Mouse (Mus musculus) megakaryocyte, embryonic 14.5 days (primary cell): ENCODE results near the gene Gzmm. TPM values are rescaled to one million over a fixed set of nuclear protein-coding genes. Genes with fewer than 3 reads are reported as not detected.
"Not testable (repeated sequence)": the region's sequence is repeated elsewhere in the genome, so short reads cannot be mapped to it uniquely, and the experiment has no call there.

Source experiments
- H3K27me3 ChIP-seq: replicated peaks from 2 replicates; pipeline ENCODE3; 2012; ENCODE audit warnings: inconsistent platforms
- H3K36me3 ChIP-seq: replicated peaks from 2 replicates; pipeline ENCODE3; 2012; ENCODE audit warnings: low read length, inconsistent platforms, mixed read lengths
- H3K4me1 ChIP-seq: 2 replicates; pipeline ENCODE4 v1.6.1; 2012; ENCODE audit warnings: inconsistent platforms
- H3K4me3 ChIP-seq: replicated peaks from 2 replicates; pipeline ENCODE3; 2012; ENCODE audit warnings: moderate library complexity, mild to moderate bottlenecking, inconsistent platforms
- H3K9me3 ChIP-seq: 2 replicates; pipeline ENCODE4 v1.6.1; 2012; ENCODE audit warnings: inconsistent platforms
- FLI1 ChIP-seq: IDR thresholded peaks from 2 replicates; pipeline ENCODE4 v1.6.1; 2012; ENCODE audit warnings: low read length, inconsistent platforms, mixed read lengths
- GATA1 ChIP-seq: IDR thresholded peaks from 3 replicates; pipeline ENCODE4 v1.6.1; 2012; ENCODE audit warnings: mixed read lengths, low read length, inconsistent platforms, borderline replicate concordance
- polyA plus RNA-seq: library from polyadenylated mRNA; stranded (reverse); fragments of >175 nt; gene quantifications from 2 replicates; pipeline ENCODE4 v1.2.3, GENCODE M21; 2012; ENCODE audit warnings: low replicate concordance; ENCODE audit not compliant: insufficient read depth

Gene Gzmm
- polyA plus RNA-seq, 1 experiment, result 2.2 TPM

DNA sequence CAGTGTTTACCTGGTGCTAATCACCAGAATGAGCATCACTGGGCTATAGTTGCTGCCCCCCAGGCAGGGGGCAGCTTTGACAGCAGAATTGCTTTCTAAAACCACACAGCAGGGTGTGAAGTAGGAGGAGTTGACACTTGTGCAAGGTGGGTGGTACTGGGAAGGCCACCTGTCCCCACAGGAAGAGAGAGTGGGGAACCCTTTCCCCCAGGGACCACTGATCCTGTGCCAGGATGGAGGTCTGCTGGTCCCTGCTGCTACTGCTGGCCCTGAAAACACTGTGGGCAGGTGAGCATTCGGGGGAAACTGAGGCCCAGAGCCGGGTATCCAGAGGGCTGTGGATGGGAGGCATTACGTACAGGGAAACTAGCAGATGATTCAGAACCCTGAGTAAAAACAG lies 358 bp downstream of the Gzmm start:
- H3K27me3 ChIP-seq, result no peaks in the 10 kb centered on the region
- H3K9me3 ChIP-seq, result peaks cover 10% of the 10 kb centered on the region
- H3K4me1 ChIP-seq, result peaks cover 52% of the 10 kb centered on the region
- H3K36me3 ChIP-seq, result peaks cover 66% of the 10 kb centered on the region
- no peak overlapping the region for H3K4me3 ChIP-seq
- TF ChIP-seq FLI1 (no peak), GATA1 (no peak)

DNA sequence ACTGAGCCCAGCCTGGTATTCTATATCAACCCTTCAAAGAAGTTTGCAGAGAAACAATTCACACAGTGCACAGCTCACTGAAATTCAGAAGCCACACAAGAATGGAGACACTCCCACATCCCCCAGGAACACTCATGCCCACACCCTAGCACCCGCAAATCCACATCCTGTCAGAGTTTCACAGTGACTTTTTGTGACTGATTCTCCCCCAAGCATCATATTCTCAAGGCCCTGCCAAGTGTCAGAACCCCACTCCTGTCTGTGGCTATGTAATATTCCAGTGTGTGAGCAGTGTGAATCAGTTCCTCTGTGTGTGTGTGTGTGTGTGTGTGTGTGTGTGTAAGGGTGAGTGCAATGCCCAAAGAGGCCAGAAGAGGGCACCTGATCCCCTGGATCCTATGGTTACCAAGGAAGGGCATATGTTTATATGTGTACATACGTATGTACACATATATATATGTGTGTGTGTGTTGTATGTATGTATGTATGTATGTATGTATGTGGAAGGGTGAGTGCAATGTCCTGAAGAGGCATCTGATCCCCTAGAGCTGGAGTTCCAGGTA lies 3.2 kb downstream of the Gzmm start:
- no peak for TF ChIP-seq GATA1
- no peak for TF ChIP-seq FLI1

DNA sequence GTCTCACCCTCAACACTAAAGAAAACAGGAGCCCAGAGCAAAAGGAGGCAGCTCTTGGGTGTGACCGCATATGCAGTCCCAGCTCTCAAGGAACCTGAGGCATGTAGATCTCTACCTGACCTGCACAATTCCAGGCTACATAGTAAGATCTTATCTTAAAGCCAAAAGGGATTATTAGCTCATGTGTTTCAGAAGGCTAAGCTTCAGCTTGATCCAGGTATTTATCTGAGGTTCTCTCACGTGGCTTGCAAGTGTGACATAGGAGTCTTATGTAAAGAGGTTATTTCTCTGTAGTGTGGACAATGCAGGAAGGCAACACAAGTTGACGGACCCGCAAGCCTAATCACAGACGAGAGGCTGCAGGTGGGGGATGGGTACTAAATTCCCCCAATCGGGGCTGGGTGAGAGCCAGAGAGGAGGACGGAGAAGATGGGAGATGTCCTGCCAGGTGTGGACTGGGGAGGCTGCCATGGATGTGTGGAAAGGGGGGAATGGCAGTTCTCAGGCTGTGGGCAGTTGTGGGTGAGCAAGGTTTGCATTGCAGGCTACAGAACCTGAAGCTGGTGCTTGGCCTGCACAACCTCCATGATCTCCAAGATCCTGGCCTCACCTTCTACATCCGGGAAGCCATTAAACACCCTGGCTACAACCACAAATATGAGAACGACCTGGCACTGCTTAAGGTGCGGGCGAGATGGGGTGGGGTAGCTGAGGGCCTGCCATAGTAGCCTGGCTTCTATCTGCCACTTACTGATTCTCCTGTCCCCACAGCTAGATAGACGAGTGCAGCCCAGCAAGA lies 5.0 kb downstream of the Gzmm start:
- Histone ChIP-seq H3K4me3 (no peak overlapping the region), H3K36me3 (peaks cover 20% of the 10 kb centered on the region), H3K4me1 (peaks cover 36% of the 10 kb centered on the region), H3K27me3 (peaks cover 11% of the 10 kb centered on the region), H3K9me3 (peaks cover 10% of the 10 kb centered on the region)
- TF ChIP-seq FLI1 (no peak), GATA1 (no peak)

More for the DNA sequence above, 3.2 kb downstream of the Gzmm start:
- Histone ChIP-seq H3K9me3 (peaks cover 10% of the 10 kb centered on the region), H3K27me3 (peaks cover 6% of the 10 kb centered on the region), H3K4me3 (no peak overlapping the region), H3K36me3 (peaks cover 37% of the 10 kb centered on the region), H3K4me1 (peaks cover 45% of the 10 kb centered on the region)

DNA sequence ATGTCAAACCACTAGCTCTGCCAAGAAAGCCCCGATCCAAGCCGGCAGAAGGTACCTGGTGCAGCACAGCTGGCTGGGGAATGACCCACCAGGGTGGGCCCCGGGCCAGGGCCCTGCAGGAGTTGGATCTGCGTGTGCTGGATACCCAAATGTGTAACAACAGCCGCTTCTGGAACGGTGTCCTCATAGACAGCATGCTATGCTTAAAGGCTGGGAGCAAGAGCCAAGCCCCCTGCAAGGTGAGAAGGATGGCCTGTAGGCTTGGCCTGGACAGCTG lies 5.5 kb downstream of the Gzmm start:
- peaks cover 14% of the 10 kb centered on the region for H3K36me3 ChIP-seq
- peaks cover 11% of the 10 kb centered on the region for H3K27me3 ChIP-seq
- H3K4me1 ChIP-seq, result peaks cover 30% of the 10 kb centered on the region
- peaks cover 10% of the 10 kb centered on the region for H3K9me3 ChIP-seq
- no peak overlapping the region for H3K4me3 ChIP-seq
- TF ChIP-seq GATA1 (no peak), FLI1 (no peak)

DNA sequence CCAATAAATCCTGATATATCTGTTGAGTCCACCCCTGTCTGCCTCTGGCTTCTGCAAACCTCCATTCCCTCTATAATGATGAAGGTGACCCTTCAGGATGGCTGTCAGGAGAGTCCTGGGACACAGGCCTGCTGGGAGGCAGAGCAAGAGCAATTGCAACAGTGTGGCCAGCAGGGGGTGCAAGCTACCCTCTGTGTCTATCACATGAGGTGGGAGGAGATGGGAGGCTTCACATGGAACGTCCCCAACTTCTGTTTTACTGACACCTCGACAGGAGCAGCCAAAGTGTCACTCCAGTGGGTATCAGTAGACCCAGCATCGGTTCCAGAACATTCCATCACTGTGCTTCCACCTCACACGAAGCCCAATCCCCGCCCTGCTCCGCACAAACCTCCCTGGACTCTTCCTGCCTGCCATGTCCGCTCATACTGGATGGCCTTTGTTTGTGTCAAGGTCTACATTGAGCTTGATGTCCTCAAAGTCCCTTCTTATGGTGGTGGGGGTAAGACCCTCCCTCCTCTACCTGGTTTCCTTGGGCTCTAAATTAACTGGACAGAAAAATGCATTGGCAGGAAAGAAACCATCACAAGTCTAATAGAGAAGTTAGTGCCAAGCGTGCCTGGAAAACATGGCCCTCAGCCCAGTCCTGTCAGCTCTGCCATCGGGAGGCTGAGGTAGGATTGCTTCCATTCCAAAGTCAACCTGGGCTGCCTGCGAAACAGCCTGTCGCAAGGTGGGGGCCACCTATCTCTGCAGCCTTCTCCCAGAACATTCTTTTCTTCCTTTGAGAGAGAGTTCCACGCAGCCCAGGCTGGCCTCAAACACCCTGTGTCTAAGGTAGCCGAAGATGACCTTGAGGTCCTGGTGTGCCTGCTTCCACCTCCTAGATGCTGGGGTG lies 6.7 kb downstream of the Gzmm start:
- Histone ChIP-seq H3K4me1 (peaks cover 26% of the 10 kb centered on the region), H3K4me3 (peak overlapping the region; percentile 29), H3K36me3 (peaks cover 7% of the 10 kb centered on the region), H3K9me3 (peaks cover 10% of the 10 kb centered on the region), H3K27me3 (peaks cover 11% of the 10 kb centered on the region)
- TF ChIP-seq GATA1 (no peak), FLI1 (no peak)

DNA sequence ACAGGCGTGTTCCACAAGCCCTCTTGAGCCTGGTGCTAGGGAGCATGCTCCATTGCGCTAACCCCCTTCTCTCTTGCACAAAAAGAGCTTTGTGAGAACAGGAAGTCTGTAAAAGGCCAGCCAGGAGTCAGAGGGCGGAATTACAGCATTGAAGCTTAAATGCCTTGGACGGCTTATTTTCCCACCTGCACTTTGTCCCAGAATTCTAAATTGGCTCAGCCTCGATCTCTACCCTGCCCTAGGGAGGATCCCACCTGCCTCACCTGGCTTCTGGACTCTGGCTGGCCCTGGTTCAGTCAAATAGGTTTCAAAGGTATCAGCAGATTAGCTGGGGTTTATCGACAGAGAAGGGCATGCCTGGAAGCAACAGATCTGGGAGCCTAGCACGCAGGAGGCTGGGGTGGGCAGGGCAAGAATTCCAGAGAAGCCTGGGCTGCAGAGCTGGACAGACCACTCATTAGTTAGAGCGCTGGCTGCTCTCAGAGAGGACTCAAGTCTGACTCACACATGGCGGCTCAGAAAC lies 7.4 kb downstream of the Gzmm start:
- peaks cover 5% of the 10 kb centered on the region for H3K36me3 ChIP-seq
- TF ChIP-seq FLI1, result no peak
- TF ChIP-seq GATA1, result no peak
- peaks cover 11% of the 10 kb centered on the region for H3K27me3 ChIP-seq
- no peak overlapping the region for H3K4me3 ChIP-seq
- peaks cover 33% of the 10 kb centered on the region for H3K4me1 ChIP-seq
- peaks cover 10% of the 10 kb centered on the region for H3K9me3 ChIP-seq

DNA sequence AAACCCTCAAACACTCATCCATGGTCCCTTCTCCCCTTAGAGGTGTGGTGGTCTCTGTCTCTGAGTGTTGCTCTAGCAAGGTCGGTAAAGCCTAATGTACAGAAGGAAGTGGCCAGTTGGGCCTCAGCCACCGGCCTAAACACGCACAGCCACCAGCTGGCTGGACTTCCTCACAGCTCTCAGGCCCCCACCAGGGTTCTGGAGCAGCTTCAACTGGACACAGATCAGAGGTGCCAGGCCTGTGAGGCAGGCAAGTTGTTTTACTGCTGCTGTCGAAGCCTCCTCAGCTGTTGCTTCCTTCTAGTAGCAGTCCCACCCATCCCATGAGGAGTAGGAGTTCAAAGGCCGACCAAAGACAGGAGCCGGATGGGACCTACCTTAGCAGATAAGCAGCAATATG lies 9.1 kb downstream of the Gzmm start:
- H3K4me1 ChIP-seq, result peaks cover 34% of the 10 kb centered on the region
- no peak overlapping the region for H3K4me3 ChIP-seq
- H3K27me3 ChIP-seq, result peaks cover 11% of the 10 kb centered on the region
- no peaks in the 10 kb centered on the region for H3K36me3 ChIP-seq
- no peak for TF ChIP-seq GATA1
- TF ChIP-seq FLI1, result no peak
- no peaks in the 10 kb centered on the region for H3K9me3 ChIP-seq

DNA sequence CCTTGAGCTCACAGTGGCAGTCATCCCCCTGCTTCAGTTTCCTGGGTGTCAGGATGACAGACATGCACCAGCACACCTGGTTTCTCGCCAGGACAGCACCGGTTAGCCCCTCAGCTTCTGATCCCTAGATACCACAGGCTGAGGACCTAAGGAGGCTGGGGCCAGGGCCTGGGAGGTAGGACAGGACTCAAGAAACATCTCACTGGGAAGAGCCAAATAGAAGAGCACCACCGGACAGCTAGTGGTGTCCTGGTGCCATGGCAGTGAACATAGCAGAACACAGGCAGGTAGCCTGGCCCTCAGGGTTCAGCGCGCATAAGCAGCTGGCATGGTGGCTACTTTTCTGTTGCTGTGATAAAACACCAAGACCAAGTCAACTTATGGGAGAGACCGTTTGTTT lies 9.6 kb downstream of the Gzmm start:
- H3K27me3 ChIP-seq, result peaks cover 11% of the 10 kb centered on the region
- H3K4me3 ChIP-seq, result no peak overlapping the region
- H3K36me3 ChIP-seq, result no peaks in the 10 kb centered on the region
- H3K4me1 ChIP-seq, result peaks cover 35% of the 10 kb centered on the region
- H3K9me3 ChIP-seq, result no peaks in the 10 kb centered on the region
- TF ChIP-seq FLI1 (no peak), GATA1 (no peak)

DNA sequence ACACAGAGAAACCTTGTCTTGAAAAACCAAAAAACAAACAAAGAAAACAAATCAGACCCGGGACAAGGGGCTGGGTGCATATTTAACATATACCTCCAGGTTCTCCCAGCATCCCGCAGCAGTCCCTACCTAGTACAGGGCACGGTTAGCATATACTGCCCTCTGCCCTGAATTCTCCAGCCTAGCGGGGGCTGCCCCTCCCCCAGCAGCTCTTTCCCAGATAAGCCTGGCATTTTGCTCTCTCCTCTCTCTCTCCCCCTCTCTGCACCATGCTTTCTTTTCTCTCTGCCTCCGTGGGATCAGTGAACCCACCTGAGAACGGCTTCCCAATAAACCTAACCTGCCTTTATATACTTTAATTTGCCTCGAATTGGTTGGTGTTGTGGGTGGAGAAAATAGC lies 11.9 kb downstream of the Gzmm start:
- H3K36me3 ChIP-seq, result no peaks in the 10 kb centered on the region
- H3K9me3 ChIP-seq, result no peaks in the 10 kb centered on the region
- TF ChIP-seq GATA1, result no peak
- H3K27me3 ChIP-seq, result peaks cover 11% of the 10 kb centered on the region
- no peak overlapping the region for H3K4me3 ChIP-seq
- H3K4me1 ChIP-seq, result peaks cover 37% of the 10 kb centered on the region

DNA sequence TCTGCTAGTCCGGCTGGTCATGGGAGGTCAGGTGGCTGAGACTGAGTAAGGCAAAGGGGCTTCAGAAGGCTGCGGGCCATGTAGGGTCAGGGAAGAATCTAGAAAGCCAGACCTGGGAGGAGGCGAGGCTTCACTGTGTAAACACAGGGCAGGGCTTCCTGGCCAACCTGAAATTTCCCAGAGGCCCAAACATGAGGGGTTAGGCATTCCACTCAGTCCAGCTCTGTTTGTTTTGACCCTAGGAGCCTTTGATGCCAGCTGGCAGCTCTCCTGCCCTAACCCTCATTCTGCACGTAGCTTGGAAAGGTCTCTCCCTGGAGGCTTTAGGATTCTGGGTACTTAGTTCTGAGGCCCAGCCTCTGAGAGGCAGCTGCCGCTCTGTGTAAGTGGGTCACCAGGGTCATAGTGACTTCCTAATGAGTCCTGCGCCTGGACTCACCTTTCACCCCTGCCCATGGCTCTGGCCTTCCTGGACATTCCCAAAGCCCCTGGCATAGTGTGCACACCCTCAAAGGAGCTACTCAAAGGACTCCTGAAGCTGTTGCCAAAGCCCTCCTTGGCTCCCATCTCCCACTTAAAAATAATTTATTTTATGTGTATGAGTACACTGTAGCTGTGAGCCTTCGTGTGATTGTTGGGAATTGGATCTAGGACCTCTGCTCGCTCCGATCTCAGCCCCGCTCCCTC lies 12.8 kb downstream of the Gzmm start:
- Histone ChIP-seq H3K9me3 (no peaks in the 10 kb centered on the region), H3K4me1 (peaks cover 39% of the 10 kb centered on the region), H3K4me3 (no peak overlapping the region), H3K27me3 (peaks cover 6% of the 10 kb centered on the region), H3K36me3 (peaks cover 7% of the 10 kb centered on the region)
- TF ChIP-seq FLI1 (no peak), GATA1 (no peak)

DNA sequence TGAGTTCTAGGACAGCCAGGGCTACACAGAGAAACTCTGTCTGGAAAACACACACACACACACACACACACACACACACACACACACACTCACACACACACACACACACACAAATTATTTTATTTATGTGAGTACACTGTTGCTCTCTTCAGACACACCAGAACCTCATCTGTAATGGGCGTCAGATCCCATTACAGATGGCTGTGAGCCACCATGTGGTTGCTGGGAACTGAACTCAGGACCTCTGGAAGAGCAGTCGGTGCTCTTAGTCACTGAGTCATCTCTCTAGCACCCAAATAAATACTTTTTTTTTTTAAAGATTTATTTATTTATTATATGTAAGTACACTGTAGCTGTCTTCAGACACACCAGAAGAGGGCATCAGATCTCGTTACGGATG lies 14.2 kb downstream of the Gzmm start:
- Histone ChIP-seq H3K36me3 (peaks cover 21% of the 10 kb centered on the region), H3K4me1 (peaks cover 51% of the 10 kb centered on the region)
- H3K27me3 ChIP-seq, H3K9me3 ChIP-seq, H3K4me3 ChIP-seq: not testable (repeated sequence)
